Mouse (Mus musculus) hindbrain, embryonic 16.5 days (tissue): Measurements from ENCODE around the gene D11Wsu47e. TPM values are rescaled to one million over a fixed set of nuclear protein-coding genes. Genes with fewer than 3 reads are reported as not detected.

Experiments used
- ATAC-seq: fragments of 200-750 bp; cut with Nextera tagmentation; 2 replicates; pipeline ENCODE4 v1.8.0; 2017; ENCODE audit warnings: moderate TSS enrichment, moderate library complexity
- H3K27ac ChIP-seq: fragments of 300-500 bp; sonication (generic); 2 replicates; pipeline ENCODE4 v1.5.1; 2014; ENCODE audit warnings: low read depth, mild to moderate bottlenecking, control low read depth, low read length, moderate library complexity
- H3K27me3 ChIP-seq: fragments of 300-500 bp; sonication (generic); replicated peaks from 2 replicates; pipeline ENCODE4 v1.6.1; 2014; ENCODE audit warnings: low read length; ENCODE audit not compliant: control insufficient read depth, insufficient read depth
- H3K36me3 ChIP-seq: fragments of 300-500 bp; sonication (generic); 2 replicates; pipeline ENCODE4 v1.6.1; 2014; ENCODE audit warnings: mild to moderate bottlenecking, low read length, moderate library complexity, mixed read lengths; ENCODE audit not compliant: control insufficient read depth, insufficient read depth
- H3K4me1 ChIP-seq: fragments of 300-500 bp; sonication (generic); 2 replicates; pipeline ENCODE4 v1.6.1; 2014; ENCODE audit warnings: low read depth, low read length; ENCODE audit not compliant: control insufficient read depth, insufficient read depth
- H3K4me2 ChIP-seq: fragments of 300-500 bp; sonication (generic); 2 replicates; pipeline ENCODE4 v1.6.1; 2014; ENCODE audit warnings: mild to moderate bottlenecking, low read length, control low read depth, moderate library complexity
- H3K4me3 ChIP-seq: fragments of 300-500 bp; sonication (generic); 2 replicates; pipeline ENCODE4 v1.5.1; 2014; ENCODE audit warnings: mild to moderate bottlenecking, low read length, control low read depth, moderate library complexity
- H3K9ac ChIP-seq: fragments of 300-500 bp; sonication (generic); 2 replicates; pipeline ENCODE4 v1.6.1; 2014; ENCODE audit warnings: low read depth, mild to moderate bottlenecking, control low read depth, low read length, moderate library complexity
- H3K9me3 ChIP-seq: fragments of 300-500 bp; sonication (generic); 2 replicates; pipeline ENCODE4 v1.6.1; 2014; ENCODE audit warnings: mild to moderate bottlenecking, low read length, moderate library complexity; ENCODE audit not compliant: control insufficient read depth
- WGBS: fragments of 180-500 bp; shearing (Covaris S2); extraction: QIAGEN DNeasy Blood & Tissue Kit; methylation state at CpG from one replicate; pipeline ENCODE4 v1.1.7; 2014; 5-methylcytosine and 5-hydroxymethylcytosine counted together
- polyA plus RNA-seq: library from polyadenylated mRNA; unstranded; fragments of >200 nt; fragmentation: Nextera tagmentation; extraction: Ambion mirVana; gene quantifications from 2 replicates; pipeline ENCODE4 v1.2.1, GENCODE M21; 2015

Gene D11Wsu47e
- polyA plus RNA-seq, 1 experiment from 2014 or later = 22.9 TPM

DNA sequence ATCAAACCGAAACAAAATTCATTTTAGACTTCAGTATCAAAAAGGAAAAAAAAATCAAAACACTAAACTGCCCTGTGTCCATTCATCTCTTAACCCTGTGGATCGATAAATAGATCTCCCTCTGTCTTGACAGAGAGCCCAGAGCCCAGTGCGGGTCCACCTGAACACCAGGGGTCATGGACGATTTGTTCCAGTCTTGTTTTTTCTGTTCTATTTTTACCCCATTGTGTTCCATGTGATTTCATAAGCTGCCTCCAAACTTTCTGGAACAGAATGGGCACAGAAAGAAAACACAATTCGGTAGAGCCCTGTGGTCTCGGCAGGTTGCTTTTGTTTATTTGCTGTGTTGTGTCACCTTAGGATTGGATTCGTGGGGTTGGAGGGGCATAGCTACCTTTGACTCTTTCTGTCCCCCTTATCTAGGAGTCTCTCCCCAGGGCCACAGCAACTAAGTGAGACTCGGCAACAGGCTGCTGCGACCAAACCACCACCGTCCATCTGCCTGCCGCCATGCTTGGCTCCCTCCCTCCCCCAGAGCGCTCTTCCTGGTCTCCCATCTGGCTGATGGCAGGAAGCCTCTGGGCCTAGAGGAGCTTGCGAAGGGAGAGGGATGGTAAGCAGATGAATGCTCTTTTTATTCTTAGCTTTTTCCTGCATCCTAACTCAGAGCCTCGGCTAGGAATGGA, 38.3 kb downstream of the D11Wsu47e start:
- Histone ChIP-seq H3K4me3 (no peak overlapping the region), H3K4me1 (peaks cover 10% of the 10 kb centered on the region), H3K4me2 (no peak overlapping the region), H3K9ac (no peak overlapping the region), H3K36me3 (peaks cover 10% of the 10 kb centered on the region), H3K27me3 (no peaks in the 10 kb centered on the region), H3K27ac (no peak overlapping the region), H3K9me3 (no peaks in the 10 kb centered on the region)
- WGBS = 57% methylated on average over 14 of the region's 14 CpGs
- no peak for ATAC-seq

- peaks cover 14% of the 10 kb centered on the region for H3K4me1 ChIP-seq
- peaks cover 24% of the 10 kb centered on the region for H3K36me3 ChIP-seq
- H3K9ac ChIP-seq = no peak overlapping the region
- peak overlapping the region; percentile 20 for H3K27ac ChIP-seq
- no peaks in the 10 kb centered on the region for H3K27me3 ChIP-seq
- no peak overlapping the region for H3K4me3 ChIP-seq
- peak; percentile 62 for ATAC-seq
- no peaks in the 10 kb centered on the region for H3K9me3 ChIP-seq
- no peak overlapping the region for H3K4me2 ChIP-seq
- WGBS = 54% methylated on average over 4 of the region's 4 CpGs
Observed at GRCm38 (mm10) chr11:113725235-113726048, 41.2 kb downstream of the D11Wsu47e start.

GRCm38 (mm10) chr11:113726994-113727888, 43.0 kb downstream of the D11Wsu47e start:
- H3K27me3 ChIP-seq = no peaks in the 10 kb centered on the region
- WGBS = 72% methylated on average over 14 of the region's 14 CpGs
- no peak overlapping the region for H3K4me3 ChIP-seq
- ATAC-seq = no peak
- H3K9ac ChIP-seq = no peak overlapping the region
- H3K36me3 ChIP-seq = peaks cover 24% of the 10 kb centered on the region
- no peak overlapping the region for H3K4me2 ChIP-seq
- no peaks in the 10 kb centered on the region for H3K9me3 ChIP-seq
- H3K27ac ChIP-seq = no peak overlapping the region
- peaks cover 17% of the 10 kb centered on the region for H3K4me1 ChIP-seq

DNA sequence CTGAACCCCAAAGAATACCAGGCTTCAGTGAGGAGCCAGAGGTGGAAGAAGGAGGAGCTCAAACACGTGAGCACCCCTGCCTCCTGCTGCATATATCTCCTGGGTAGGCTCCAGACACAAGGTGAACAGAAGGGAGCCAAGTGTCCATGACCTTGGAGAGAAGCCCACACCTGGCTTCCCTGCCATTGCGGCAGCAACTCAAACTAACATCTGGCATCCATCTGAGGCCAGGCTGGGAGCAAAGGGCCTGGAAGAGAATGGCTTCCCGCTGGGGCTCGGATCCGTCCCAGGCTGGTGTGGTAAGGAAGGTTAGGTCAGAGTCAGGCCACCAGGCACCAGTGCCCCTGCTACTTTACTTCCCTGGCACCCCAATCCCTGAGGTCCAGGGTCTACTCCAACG, 43.8 kb downstream of the D11Wsu47e start:
- Histone ChIP-seq H3K4me1 (peaks cover 14% of the 10 kb centered on the region), H3K4me2 (no peak overlapping the region), H3K36me3 (peaks cover 24% of the 10 kb centered on the region), H3K4me3 (no peak overlapping the region), H3K27me3 (no peaks in the 10 kb centered on the region), H3K27ac (no peak overlapping the region), H3K9me3 (no peaks in the 10 kb centered on the region), H3K9ac (no peak overlapping the region)
- 71% methylated on average over 6 of the region's 6 CpGs for WGBS
- ATAC-seq = no peak

DNA sequence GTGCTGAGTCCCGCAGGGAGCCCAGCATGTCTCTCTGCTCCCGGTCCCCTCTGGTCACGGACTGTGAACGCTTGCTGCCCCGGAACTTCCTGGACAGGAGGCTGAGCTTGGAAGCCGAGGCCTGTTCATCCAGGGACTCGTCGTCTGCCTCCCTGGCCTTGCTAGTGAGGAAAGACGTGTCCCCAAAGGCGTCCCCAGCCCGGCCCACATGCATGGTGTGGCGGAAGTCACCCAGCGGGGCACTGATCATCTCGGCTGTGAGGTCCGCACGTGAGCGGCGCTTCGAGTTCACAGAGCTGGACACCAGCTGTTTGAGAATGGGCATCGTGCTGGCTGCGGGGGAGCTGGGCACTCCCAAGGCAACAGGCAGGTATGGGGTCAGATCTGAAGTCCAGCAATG, 45.0 kb downstream of the D11Wsu47e start:
- Histone ChIP-seq H3K4me2 (no peak overlapping the region), H3K27me3 (no peaks in the 10 kb centered on the region), H3K9ac (no peak overlapping the region), H3K36me3 (peaks cover 24% of the 10 kb centered on the region), H3K9me3 (no peaks in the 10 kb centered on the region), H3K4me1 (peaks cover 20% of the 10 kb centered on the region), H3K4me3 (no peak overlapping the region), H3K27ac (no peak overlapping the region)
- ATAC-seq = no peak
- 75% methylated on average over 21 of the region's 21 CpGs for WGBS

- no peak for ATAC-seq
- WGBS = 65% methylated on average over 8 of the region's 8 CpGs
- H3K4me2 ChIP-seq = no peak overlapping the region
- no peaks in the 10 kb centered on the region for H3K9me3 ChIP-seq
- no peak overlapping the region for H3K27ac ChIP-seq
- H3K4me3 ChIP-seq = no peak overlapping the region
- peaks cover 26% of the 10 kb centered on the region for H3K4me1 ChIP-seq
- H3K9ac ChIP-seq = no peak overlapping the region
- H3K27me3 ChIP-seq = no peaks in the 10 kb centered on the region
- H3K36me3 ChIP-seq = peaks cover 24% of the 10 kb centered on the region
Observed at GRCm38 (mm10) chr11:113729917-113730316, 45.7 kb downstream of the D11Wsu47e start.

DNA sequence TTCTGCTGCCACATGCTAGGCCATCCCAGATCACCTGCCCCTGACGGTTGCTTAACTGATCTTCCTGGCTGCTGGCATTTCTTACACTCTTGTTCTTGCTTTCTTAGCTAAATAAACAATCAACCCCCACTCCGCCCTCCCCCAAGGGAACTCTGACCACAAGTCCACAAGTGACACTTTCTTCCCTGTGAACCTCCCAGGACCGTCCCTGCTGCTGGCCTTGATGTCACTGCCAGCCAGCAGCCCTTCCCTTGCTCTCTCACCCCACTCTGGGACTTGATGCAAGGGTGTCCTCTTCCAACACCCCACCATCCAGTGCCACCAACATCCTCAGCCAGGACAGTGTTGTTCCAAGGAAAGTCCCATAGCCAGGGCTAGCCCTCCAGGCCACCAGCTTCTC, 46.7 kb downstream of the D11Wsu47e start:
- H3K9ac ChIP-seq = no peak overlapping the region
- WGBS = 78% methylated on average over 3 of the region's 3 CpGs

GRCm38 (mm10) chr11:113731945-113732612, 47.9 kb downstream of the D11Wsu47e start:
- Histone ChIP-seq H3K36me3 (peaks cover 15% of the 10 kb centered on the region), H3K4me3 (no peak overlapping the region), H3K4me1 (peaks cover 20% of the 10 kb centered on the region), H3K27ac (no peak overlapping the region), H3K9me3 (no peaks in the 10 kb centered on the region), H3K4me2 (no peak overlapping the region), H3K9ac (no peak overlapping the region), H3K27me3 (no peaks in the 10 kb centered on the region)
- no peak for ATAC-seq
- 96% methylated on average over 10 of the region's 10 CpGs for WGBS

More for the DNA sequence above, 46.7 kb downstream of the D11Wsu47e start:
- no peaks in the 10 kb centered on the region for H3K9me3 ChIP-seq
- ATAC-seq = no peak
- H3K27ac ChIP-seq = no peak overlapping the region
- no peaks in the 10 kb centered on the region for H3K27me3 ChIP-seq
- H3K4me2 ChIP-seq = no peak overlapping the region
- H3K4me3 ChIP-seq = no peak overlapping the region
- peaks cover 23% of the 10 kb centered on the region for H3K36me3 ChIP-seq
- peaks cover 22% of the 10 kb centered on the region for H3K4me1 ChIP-seq
